Mouse (Mus musculus) ovary, postnatal 10 days (tissue): ENCODE measurements around the gene Crim1.

Source experiments
- DNase-seq: peaks from one replicate; pipeline ENCODE4 v3.0.0; 2022; ENCODE audit warnings: low spot score

Crim1 gene

GRCm38 (mm10) chr17:78331438-78331837, 131.4 kb downstream of the Crim1 start:
- DNase-seq, result no peak

GRCm38 (mm10) chr17:78333275-78333674, 133.2 kb downstream of the Crim1 start:
- DNase-seq, result no peak

DNA sequence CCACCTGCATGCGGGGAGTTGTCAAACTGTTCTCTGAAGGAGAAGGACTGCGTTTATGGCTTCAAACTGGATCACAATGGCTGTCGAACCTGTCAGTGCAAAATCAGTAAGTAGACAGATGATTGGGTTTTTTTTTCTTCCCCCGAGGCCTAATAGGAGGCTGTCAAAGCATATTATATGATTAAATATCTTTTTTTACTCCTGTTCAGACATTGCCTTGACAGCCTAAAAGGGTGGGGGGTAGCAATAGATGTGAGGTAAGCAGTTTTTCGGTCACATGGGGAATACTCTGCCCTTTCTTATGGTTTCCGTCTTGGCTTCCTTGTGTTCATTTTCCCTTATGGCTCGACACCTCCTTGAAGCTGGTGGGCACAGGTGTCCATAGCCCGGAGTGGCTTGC, 135.2 kb downstream of the Crim1 start:
- DNase-seq, result no peak

GRCm38 (mm10) chr17:78343688-78344087, 143.6 kb downstream of the Crim1 start:
- no peak for DNase-seq

- DNase-seq, result no peak
These were observed 147.2 kb downstream of the Crim1 start for GRCm38 (mm10) chr17:78347111-78347801.

- no peak for DNase-seq
These were observed 151.8 kb downstream of the Crim1 start for GRCm38 (mm10) chr17:78351676-78352499.

DNA sequence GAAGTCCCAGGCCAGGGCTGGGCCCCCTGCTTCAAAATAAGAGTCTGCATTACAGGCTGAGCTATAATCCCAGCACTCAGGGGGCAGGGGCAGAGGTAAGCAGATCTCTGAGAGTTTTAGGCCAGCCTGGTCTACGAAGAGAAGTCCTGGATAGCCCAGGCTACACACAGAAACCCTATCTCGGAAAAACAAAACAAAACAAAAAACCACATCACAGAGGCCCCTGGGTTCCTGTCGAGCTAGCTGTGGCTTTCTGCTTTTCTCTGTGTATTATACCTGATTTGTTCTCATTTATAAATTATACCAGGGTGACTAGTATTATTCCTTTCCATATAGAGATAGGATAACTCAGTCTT, 152.4 kb downstream of the Crim1 start:
- no peak for DNase-seq

DNA sequence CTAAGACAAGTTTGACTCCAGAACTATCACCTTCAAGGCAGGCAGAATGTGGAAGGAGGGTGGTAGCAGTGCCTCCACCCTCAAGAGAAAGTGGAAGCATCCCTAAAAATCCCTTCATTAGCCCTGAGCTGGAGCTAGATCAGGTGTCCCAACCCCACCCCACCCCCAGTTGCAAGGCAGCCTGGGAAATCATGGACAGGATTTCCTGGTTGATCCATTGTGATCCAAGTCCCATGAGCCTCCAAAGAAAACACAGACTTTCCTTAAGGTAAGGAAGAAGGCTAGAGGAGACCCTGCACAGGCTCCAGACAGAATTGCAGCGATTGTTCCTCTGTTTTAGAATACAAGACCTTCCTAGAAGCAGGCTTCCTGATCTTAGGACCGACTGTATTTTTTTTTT, 154.4 kb downstream of the Crim1 start:
- DNase-seq, result no peak

- no peak for DNase-seq
These were observed 154.8 kb downstream of the Crim1 start for GRCm38 (mm10) chr17:78354871-78355270.

- DNase-seq, result no peak
These were observed 155.6 kb downstream of the Crim1 start for GRCm38 (mm10) chr17:78355611-78356010.

- no peak for DNase-seq
These were observed 157.7 kb downstream of the Crim1 start for GRCm38 (mm10) chr17:78357753-78358152.

- DNase-seq, result no peak
These were observed 158.2 kb downstream of the Crim1 start for GRCm38 (mm10) chr17:78358251-78358726.

GRCm38 (mm10) chr17:78361939-78362728, 162.1 kb downstream of the Crim1 start:
- no peak for DNase-seq

GRCm38 (mm10) chr17:78364555-78365302, 164.7 kb downstream of the Crim1 start:
- DNase-seq, result no peak

GRCm38 (mm10) chr17:78366070-78366469, 166.0 kb downstream of the Crim1 start:
- DNase-seq, result no peak

DNA sequence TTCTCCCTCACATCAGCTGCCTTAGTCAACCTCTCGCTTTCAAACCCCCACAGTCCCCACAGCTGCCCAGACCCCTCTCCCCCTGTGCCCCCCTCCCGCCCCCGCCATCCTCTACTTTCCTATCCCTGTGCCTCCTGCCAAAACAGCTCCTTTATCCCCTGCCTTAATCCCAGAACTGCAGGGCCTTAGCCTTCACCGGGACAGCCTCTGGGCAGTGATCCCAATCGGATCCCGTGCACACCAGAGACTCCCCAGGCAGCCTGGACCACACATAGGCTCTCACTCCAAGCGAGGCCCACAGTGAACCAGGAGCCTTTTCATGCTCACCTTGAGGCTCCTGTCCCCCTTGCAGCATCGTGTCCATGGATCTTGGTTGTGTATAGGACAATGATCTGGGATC, 168.4 kb downstream of the Crim1 start:
- DNase-seq, result no peak

DNA sequence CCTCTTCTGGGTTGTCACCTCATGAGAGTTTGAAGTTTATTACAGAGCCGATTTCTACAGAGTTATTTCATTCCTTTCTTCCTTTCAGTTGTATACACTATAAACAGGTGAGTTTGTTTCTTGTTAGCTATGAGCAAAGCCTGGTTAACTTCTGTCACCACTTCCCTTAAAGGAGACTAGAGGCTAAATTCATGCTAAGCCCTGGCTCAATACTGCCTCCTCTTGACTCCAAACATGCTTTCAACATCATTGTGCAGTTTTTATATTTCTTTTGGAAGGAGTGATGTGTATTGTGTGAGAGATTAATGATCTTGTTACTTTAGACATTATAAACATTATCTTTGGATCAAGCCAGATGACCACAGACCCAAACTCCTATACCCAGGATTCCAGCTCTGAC, 170.4 kb downstream of the Crim1 start:
- no peak for DNase-seq

GRCm38 (mm10) chr17:78373174-78373573, 173.1 kb downstream of the Crim1 start:
- DNase-seq, result no peak

DNA sequence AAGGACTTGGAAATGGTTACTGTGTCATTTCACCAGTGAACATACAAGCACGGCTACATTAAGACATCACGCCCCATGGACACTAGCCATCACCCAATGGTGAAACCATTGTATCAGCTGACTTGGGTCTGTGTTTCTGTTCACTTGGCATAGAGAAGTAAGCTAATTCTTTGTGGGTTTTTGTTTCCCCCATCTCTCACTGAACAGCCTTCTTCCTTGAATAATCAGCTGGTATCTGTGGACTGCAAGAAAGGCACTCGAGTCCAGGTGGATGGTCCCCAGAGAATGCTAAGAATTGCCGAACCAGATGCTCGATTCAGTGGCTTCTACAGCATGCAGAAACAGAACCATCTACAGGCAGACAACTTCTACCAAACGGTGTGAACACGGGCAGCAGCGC, 173.8 kb downstream of the Crim1 start:
- no peak for DNase-seq

DNA sequence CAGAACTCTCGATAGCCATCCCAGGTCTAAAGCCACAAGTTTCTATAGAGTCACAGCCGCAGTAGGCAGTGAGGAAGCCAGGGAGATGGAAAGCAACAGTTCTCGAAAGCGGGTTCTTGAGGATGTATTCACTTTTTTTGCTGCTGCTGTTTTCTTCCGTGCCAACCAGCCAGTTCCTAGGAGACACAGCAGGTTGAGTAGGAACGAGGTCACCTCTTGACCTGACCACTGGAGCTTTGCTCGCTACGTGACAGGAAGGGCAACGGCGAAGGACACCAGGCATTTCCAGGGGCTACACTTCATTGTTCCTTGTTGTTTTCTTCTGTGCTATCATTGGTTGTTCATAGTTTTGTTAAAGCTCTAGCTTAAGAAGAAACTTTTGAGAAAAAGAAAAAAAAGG, 174.7 kb downstream of the Crim1 start:
- no peak for DNase-seq

GRCm38 (mm10) chr17:78376587-78376986, 176.5 kb downstream of the Crim1 start:
- no peak for DNase-seq
